Mouse (Mus musculus): ENCODE results near the gene Wdr74.
A peak's percentile ranks its signal among the peaks of the same experiment; 100 is the strongest.

DNA sequence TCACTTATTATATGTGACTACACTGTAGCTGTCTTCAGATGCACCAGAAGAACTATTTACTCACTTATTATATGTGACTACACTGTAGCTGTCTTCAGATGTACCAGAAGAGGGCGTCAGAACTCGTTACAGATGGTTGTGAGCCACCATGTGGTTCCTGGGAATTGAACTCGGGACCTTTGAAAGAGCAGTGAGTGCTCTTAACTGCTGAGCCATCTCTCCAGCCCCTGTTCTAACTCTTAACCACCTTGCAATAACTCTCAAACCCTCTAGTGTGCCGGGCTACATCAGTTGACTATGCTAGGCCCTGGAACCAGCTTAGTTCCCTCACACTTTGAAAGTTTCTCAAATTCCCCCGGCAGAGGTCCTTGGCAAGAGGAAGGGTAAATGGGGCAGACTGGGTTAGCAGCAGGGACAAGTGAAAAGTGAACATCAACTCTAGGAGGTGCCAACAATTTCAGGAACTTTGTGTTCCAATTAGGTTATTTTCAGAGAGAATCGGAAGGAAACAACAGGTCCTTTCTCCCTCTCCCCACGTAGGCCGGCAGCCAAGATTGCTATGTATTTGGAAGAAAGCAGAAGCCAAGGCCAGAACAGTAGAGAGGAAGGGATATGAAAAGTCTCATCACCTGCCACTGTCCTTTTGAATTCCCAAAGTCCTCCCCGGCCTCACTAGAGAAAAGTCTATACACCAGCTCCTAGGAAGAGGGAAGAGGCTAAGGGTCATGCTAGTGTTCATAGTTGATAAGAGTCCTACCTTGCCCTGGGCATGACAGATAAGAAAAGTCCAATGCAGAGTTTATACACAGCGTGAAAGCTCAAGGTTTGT is 20.8 kb upstream of the Wdr74 start:
- TF ChIP-seq POLR2A (IDR thresholded peaks at IDR 0.05; ENCODE audit: insufficient read depth, low read depth, low read length): no peak
- 0 out of 2 replicates have a peak, but pooled peaks have one; percentile 13 for TF ChIP-seq CTCF (IDR thresholded peaks at IDR 0.05)
- TF ChIP-seq EP300 (IDR thresholded peaks at IDR 0.05; ENCODE audit: insufficient read depth, low read depth, low read length): no peak
